Mouse (Mus musculus): ENCODE measurements around the gene Slc23a4. TPM values are rescaled to one million over a fixed set of nuclear protein-coding genes. Genes with fewer than 3 reads are reported as not detected.

Slc23a4 gene
- polyA plus RNA-seq, 1 experiment from 2014 or later = 0.29 TPM

DNA sequence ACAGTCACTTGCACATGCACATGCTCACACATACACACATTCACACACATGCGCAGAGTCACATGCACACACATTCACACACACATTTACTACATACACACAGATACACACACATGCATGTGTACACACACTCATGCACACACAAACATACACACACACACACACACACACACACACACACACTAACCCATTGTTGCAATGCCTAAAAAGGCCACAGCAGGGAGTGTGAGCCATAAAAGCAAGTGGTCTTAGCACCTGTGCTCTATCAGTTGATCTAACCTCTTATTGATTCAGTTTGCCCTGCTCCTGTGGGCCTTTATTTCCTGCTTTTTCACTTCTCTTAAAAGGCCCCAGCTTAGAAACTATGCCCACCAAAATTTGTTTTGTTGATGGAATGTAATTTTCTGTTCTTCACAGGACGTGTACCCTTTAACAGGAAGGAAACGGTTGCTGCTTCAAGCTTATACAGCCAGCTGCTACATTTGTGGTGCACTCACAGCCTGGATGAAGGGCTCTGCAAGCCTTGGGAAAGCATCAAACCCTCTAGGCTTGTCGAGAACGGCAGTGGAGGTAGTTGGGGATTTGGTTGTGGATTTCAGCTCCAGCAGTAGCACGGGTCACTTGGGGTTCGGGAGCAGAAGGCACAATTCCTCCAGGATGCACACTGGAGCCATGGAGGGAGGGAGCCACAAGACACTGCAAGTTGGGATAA is 36.1 kb downstream of the Slc23a4 start:
- Histone ChIP-seq H3K27me3 (ENCODE audit: insufficient read depth, poor library complexity, severe bottlenecking) (peaks cover 22% of the 10 kb centered on the region), H3K4me1 (replicated peaks) (peaks cover 20% of the 10 kb centered on the region), H3K27ac (no peak overlapping the region), H3K36me3 (no peaks in the 10 kb centered on the region), H3K4me3 (no peak overlapping the region), H3K9me3 (0 out of 2 replicates have a peak, but pooled peaks cover 3% of the 10 kb centered on the region)
- no peak for DNase-seq (ENCODE audit: low spot score)
- 76% methylated on average over 7 of the region's 7 CpGs for WGBS

DNA sequence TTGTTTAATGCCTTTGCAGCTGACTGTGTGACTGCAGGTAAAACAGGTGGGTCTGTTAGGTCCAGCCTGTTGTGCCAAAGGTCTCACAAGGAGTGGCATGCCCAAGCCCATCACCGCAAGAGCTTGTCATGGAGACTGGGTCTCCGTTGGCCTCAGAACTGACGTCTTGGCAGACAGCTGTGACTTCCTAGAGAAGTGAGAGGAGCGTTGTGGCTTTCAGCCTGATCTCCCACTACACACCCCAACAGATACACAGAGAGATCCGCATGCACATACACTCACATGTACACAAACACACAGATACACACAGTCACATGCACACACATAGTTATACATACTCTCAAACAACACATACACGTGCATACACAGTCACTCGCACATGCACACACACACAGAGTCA is 36.7 kb downstream of the Slc23a4 start:
- WGBS = 90% methylated on average over 7 of the region's 7 CpGs
- Histone ChIP-seq H3K4me1 (replicated peaks) (peaks cover 20% of the 10 kb centered on the region), H3K4me3 (no peak overlapping the region), H3K27ac (no peak overlapping the region), H3K9me3 (0 out of 2 replicates have a peak, but pooled peaks cover 3% of the 10 kb centered on the region), H3K27me3 (ENCODE audit: insufficient read depth, poor library complexity, severe bottlenecking) (peaks cover 22% of the 10 kb centered on the region), H3K36me3 (no peaks in the 10 kb centered on the region)
- DNase-seq (ENCODE audit: low spot score) = no peak

DNA sequence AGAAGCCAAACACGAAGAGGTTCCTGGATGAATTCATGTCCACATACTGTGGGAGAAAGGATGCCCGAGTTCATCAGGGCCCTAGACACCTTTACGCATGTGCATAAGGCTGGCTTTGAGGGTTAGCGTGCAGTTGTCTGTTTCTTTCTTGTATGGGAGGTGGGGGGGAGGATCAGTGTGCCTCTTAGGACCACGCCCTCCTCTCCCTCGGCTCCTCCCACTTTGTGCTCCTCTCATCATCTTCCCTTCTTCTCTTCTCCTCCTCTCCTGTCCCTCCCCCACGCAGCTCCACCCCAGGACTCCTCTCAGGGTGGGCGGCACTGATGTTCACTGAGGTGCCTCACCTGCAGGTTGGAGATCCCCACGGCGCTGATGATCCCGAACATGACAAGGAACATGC is 39.7 kb downstream of the Slc23a4 start:
- WGBS = 18% methylated on average over 11 of the region's 11 CpGs
- no peak for DNase-seq (ENCODE audit: low spot score)
- Histone ChIP-seq H3K27ac (no peak overlapping the region), H3K27me3 (ENCODE audit: insufficient read depth, poor library complexity, severe bottlenecking) (peaks cover 22% of the 10 kb centered on the region), H3K9me3 (0 out of 2 replicates have a peak, but pooled peaks cover 3% of the 10 kb centered on the region), H3K4me3 (peak overlapping the region; percentile 41), H3K4me1 (replicated peaks) (peaks cover 15% of the 10 kb centered on the region), H3K36me3 (no peaks in the 10 kb centered on the region)

DNA sequence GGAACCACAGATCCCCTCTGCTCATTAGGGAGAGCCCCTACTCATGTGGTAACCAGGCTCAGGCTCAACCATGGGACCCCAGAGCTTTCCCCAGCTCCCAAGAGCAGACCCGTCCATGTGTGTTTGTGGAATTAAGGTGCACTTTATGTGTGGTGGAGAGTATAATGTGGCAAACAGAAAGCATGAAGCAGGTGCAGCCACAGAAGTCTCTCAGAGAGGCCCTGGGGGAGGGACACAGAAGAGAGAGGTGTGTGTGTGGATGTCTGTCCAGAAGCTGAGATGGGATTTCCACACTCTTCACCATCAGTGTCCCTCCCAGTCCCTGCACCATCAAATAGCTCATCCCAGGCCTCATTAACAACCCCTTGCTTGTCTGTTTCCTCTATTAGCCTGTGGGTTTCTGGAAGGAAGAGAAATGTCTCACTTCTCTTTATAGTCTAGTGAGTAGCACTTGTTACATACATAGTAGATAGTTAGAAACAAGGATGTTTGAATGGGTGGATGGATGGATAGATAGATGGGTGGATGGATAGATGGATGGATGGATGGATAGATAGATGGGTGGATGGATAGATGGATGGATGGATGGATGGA is 41.6 kb downstream of the Slc23a4 start:
- Histone ChIP-seq H3K36me3 (no peaks in the 10 kb centered on the region), H3K9me3 (0 out of 2 replicates have a peak, but pooled peaks cover 3% of the 10 kb centered on the region), H3K27ac (no peak overlapping the region), H3K4me3 (no peak overlapping the region), H3K27me3 (ENCODE audit: insufficient read depth, poor library complexity, severe bottlenecking) (peaks cover 22% of the 10 kb centered on the region), H3K4me1 (replicated peaks) (peaks cover 15% of the 10 kb centered on the region)
- no peak for DNase-seq (ENCODE audit: low spot score)
- 97% methylated on average over 1 of the region's 1 CpGs for WGBS

DNA sequence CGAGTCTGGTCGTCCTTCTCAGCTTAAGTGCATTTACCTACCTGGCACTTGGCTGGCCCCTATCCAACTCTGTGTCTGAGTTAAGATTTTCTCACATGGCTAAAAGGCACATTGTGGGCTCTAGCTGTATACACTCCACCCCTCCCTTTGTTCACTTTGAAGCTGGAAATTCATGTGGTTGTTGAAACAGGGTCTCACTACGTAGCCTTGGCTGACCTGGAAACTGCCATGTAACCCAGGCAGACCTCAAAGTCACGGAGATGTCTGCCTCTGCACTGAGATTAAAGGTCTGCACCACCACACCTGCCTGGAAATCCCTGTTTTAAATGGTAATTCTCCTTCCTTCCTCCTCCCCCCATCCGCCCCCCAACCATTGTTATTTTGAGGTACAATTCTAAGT is 44.7 kb downstream of the Slc23a4 start:
- DNase-seq (ENCODE audit: low spot score) = no peak
- no peak overlapping the region for H3K27ac ChIP-seq
- 85% methylated on average over 5 of the region's 5 CpGs for WGBS
- H3K27me3 ChIP-seq (ENCODE audit: insufficient read depth, poor library complexity, severe bottlenecking) = peaks cover 6% of the 10 kb centered on the region
- H3K4me1 ChIP-seq (replicated peaks) = peaks cover 17% of the 10 kb centered on the region
- H3K4me3 ChIP-seq = no peak overlapping the region
- 0 out of 2 replicates have a peak, but pooled peaks cover 3% of the 10 kb centered on the region for H3K9me3 ChIP-seq
- no peaks in the 10 kb centered on the region for H3K36me3 ChIP-seq

DNA sequence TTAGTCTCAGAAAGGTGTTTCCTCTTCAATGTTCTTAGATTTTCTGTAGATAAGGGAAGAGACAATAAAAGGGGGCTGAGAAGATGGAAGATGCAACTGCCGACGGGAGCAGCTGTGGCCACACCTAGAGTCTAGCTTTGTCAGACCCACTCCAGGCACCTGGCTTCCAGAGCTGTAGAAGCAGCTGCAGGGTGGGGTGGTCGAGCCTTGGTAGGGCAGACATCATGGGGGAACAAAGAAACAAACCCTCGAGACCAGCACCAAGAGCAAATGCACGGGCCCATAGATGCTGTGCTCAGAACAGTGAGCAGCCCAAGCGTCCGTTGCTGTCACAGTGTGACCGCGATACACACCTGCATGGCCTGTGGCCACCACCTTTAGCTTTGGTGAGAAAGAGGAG is 45.8 kb downstream of the Slc23a4 start:
- WGBS = 82% methylated on average over 9 of the region's 9 CpGs
- Histone ChIP-seq H3K9me3 (no peaks in the 10 kb centered on the region), H3K4me1 (replicated peaks) (peaks cover 14% of the 10 kb centered on the region), H3K27ac (no peak overlapping the region), H3K36me3 (no peaks in the 10 kb centered on the region), H3K27me3 (ENCODE audit: insufficient read depth, poor library complexity, severe bottlenecking) (no peaks in the 10 kb centered on the region), H3K4me3 (no peak overlapping the region)
- DNase-seq (ENCODE audit: low spot score) = no peak

DNA sequence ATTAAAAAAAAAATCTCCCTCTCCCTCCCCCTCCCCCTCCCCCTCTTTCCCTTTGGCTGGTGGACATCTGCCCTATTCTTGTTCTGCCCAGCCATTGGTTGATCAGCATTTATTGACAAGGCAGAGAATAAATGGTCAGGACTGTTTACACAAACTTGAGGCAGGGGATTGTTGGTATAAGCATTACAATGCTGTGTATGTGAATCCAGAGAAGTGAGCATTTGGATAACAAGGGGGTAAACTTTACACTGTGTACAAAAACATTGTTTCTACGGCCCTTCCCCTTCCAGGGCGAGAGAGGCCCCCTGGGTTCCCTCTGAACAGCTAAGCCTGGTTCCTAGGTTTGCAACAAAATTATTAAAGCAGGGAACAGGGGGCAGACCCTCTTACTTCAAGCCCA is 46.7 kb downstream of the Slc23a4 start:
- Histone ChIP-seq H3K27ac (no peak overlapping the region), H3K36me3 (no peaks in the 10 kb centered on the region), H3K9me3 (no peaks in the 10 kb centered on the region), H3K27me3 (ENCODE audit: insufficient read depth, poor library complexity, severe bottlenecking) (no peaks in the 10 kb centered on the region), H3K4me1 (replicated peaks) (peaks cover 14% of the 10 kb centered on the region), H3K4me3 (no peak overlapping the region)
- DNase-seq (ENCODE audit: low spot score) = no peak
- 74% methylated on average over 2 of the region's 2 CpGs for WGBS

DNA sequence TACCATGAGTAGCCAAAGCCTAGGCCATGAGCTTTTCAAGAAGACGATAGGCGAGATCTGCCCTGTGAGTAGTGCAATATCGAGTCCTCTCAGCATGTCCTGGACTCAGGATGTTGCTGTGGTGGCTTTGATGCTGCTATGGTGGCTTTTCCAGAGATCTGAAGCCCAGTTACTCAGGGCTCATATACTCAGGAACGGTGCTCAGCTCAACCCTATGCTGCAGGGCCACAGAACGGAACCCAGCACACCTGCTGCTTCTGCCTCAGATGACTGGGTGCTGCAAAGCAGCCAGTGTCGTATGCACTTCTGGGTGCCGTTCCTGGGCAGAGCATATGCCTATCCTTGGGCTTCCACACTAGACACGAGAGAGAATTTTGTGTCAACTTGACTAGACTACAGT is 48.8 kb downstream of the Slc23a4 start:
- no peak for DNase-seq (ENCODE audit: low spot score)
- Histone ChIP-seq H3K4me3 (no peak overlapping the region), H3K27me3 (ENCODE audit: insufficient read depth, poor library complexity, severe bottlenecking) (no peaks in the 10 kb centered on the region), H3K36me3 (no peaks in the 10 kb centered on the region), H3K27ac (no peak overlapping the region), H3K9me3 (no peaks in the 10 kb centered on the region), H3K4me1 (replicated peaks) (peaks cover 10% of the 10 kb centered on the region)
- 89% methylated on average over 8 of the region's 8 CpGs for WGBS

DNA sequence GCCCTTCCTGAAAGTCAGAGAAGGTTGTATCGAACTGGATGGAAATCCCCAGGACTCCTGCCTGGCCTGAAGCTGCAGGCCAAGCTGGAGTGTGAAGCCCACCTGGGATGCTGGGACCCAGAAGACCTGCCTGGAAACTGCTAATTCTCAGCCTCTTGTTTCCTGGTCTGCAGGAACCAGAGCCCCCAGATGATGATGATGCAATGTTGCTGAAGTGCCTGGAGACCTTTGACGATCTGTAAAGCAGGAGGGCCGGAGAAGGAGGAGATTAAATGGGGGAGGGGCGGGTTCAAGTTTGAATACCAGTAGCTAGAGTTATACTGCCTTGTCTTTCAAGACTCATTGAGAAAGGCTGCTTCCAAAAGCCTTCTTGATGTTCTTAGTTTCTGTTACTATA is 49.3 kb downstream of the Slc23a4 start:
- Histone ChIP-seq H3K9me3 (no peaks in the 10 kb centered on the region), H3K27me3 (ENCODE audit: insufficient read depth, poor library complexity, severe bottlenecking) (no peaks in the 10 kb centered on the region), H3K4me3 (no peak overlapping the region), H3K27ac (0 out of 2 replicates have a peak overlapping the region, but pooled peaks have one; percentile 23), H3K4me1 (replicated peaks) (peaks cover 5% of the 10 kb centered on the region; the same call in 1 of the 2 replicates), H3K36me3 (no peaks in the 10 kb centered on the region)
- DNase-seq (ENCODE audit: low spot score) = no peak
- WGBS = 54% methylated on average over 4 of the region's 4 CpGs

DNA sequence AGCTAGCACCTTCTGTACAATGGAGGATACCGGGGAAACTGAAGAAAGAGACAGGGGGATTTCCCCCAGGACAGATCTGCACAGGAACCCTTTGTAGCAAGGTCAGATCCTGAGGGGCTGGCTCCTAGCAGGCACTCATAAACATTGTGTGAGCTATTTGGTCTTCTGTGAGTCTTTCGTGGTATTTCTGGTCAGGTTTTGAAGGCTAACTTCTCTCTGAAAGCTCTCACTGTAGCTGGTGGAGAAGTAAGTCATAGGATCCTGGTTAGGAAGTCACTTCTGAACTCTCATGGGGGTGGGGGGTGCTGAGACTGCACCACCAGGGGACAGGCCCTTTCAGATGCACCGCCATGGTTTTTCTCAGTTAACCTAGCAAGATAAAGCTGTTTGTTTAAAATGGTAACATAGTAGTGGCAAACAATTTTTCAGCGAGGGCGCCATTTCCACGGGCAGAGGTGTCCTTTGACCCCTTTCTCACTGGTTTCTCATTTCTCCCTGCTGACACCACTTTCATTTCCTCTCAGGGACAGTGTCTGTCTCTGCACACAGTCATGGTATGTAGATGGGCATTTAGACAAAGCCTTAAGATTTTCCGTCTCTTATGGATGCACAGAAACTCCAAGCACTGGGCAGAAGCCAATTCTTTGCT is 49.8 kb downstream of the Slc23a4 start:
- Histone ChIP-seq H3K27me3 (ENCODE audit: insufficient read depth, poor library complexity, severe bottlenecking) (no peaks in the 10 kb centered on the region), H3K27ac (0 out of 2 replicates have a peak overlapping the region, but pooled peaks have one; percentile 23), H3K4me1 (replicated peaks) (peaks cover 5% of the 10 kb centered on the region; the same call in 1 of the 2 replicates), H3K9me3 (no peaks in the 10 kb centered on the region), H3K4me3 (no peak overlapping the region), H3K36me3 (no peaks in the 10 kb centered on the region)
- 69% methylated on average over 7 of the region's 7 CpGs for WGBS
- DNase-seq (ENCODE audit: low spot score) = no peak

DNA sequence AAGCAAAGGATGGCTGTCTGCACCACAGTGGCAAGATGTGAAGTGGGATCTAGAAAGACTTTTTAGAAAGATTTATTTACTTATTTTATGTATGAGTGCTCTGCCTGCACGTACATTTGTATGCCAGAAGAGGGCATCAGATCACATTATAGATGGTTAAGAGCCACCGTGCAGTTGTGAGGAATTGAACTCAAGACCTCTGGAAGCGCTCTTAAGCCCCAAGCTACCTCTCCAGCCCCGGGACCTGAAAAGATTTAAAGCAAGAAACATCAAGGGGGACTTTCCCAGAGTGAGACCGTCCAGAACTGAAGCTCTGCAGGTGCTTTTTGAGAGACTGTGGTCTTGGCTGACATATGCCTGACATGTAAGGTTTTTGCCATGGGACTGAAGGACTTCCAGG is 51.5 kb downstream of the Slc23a4 start:
- DNase-seq (ENCODE audit: low spot score) = no peak
- Histone ChIP-seq H3K27me3 (ENCODE audit: insufficient read depth, poor library complexity, severe bottlenecking) (no peaks in the 10 kb centered on the region), H3K9me3 (no peaks in the 10 kb centered on the region), H3K4me3 (no peak overlapping the region), H3K4me1 (replicated peaks) (peaks cover 5% of the 10 kb centered on the region; the same call in 1 of the 2 replicates), H3K27ac (no peak overlapping the region), H3K36me3 (no peaks in the 10 kb centered on the region)
- WGBS = 69% methylated on average over 5 of the region's 5 CpGs

DNA sequence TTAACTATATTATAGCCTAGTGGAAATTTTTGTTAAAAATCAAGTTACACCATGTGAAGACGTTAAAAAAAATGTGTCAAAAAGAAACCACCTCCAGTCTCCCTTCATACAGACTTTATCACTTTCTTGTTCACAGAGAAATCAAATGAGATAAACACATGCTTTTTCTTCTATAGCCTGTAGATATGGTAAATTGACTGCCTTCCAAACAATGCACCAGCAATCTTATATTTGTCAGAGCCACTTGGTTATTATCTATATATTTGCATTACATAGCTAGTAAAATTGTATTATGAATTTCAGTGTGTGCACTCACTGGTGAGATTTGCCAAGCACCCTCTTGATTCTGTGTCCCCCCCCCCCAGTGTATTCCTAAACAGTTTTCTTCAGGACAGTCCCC is 55.6 kb downstream of the Slc23a4 start:
- H3K9me3 ChIP-seq = no peaks in the 10 kb centered on the region
- no peak overlapping the region for H3K4me3 ChIP-seq
- no peaks in the 10 kb centered on the region for H3K36me3 ChIP-seq
- no peak for DNase-seq (ENCODE audit: low spot score)
- H3K27me3 ChIP-seq (ENCODE audit: insufficient read depth, poor library complexity, severe bottlenecking) = no peaks in the 10 kb centered on the region
- WGBS = 91% methylated on average over 1 of the region's 1 CpGs
- H3K4me1 ChIP-seq (replicated peaks) = no peaks in the 10 kb centered on the region
- H3K27ac ChIP-seq = no peak overlapping the region

DNA sequence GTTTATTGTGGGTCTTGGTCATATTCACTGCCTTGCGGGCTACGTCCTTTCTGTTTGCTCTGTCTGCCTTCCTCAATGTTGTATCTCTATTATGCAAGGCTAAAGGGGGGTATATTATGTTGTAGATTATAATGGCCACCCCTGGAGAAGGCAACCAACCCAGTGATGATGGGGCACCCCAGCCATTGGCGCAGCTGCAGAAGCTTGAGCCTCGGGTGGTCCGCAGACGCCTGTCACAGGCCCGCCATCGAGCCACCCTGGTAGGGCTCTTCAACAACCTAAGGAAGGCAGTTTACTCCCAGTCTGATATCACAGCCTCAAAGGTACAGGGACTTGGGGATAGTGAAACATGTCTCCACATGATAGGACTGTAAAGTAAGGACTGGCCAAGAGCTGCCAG is 60.6 kb downstream of the Slc23a4 start:
- no peak overlapping the region for H3K4me3 ChIP-seq
- no peak overlapping the region for H3K27ac ChIP-seq
- no peaks in the 10 kb centered on the region for H3K36me3 ChIP-seq
- no peaks in the 10 kb centered on the region for H3K4me1 ChIP-seq (replicated peaks)
- H3K9me3 ChIP-seq = no peaks in the 10 kb centered on the region
- no peaks in the 10 kb centered on the region for H3K27me3 ChIP-seq (ENCODE audit: insufficient read depth, poor library complexity, severe bottlenecking)
- DNase-seq (ENCODE audit: low spot score) = no peak
- WGBS = 95% methylated on average over 8 of the region's 8 CpGs
